Mouse (Mus musculus): Measurements from ENCODE around the gene Pole2. TPM values are rescaled to one million over a fixed set of nuclear protein-coding genes. Genes with fewer than 3 reads are reported as not detected.

Pole2 gene
- total and polyA plus RNA-seq, 2 experiments from 2014 or later, result 2.6 to 5.0 TPM

DNA sequence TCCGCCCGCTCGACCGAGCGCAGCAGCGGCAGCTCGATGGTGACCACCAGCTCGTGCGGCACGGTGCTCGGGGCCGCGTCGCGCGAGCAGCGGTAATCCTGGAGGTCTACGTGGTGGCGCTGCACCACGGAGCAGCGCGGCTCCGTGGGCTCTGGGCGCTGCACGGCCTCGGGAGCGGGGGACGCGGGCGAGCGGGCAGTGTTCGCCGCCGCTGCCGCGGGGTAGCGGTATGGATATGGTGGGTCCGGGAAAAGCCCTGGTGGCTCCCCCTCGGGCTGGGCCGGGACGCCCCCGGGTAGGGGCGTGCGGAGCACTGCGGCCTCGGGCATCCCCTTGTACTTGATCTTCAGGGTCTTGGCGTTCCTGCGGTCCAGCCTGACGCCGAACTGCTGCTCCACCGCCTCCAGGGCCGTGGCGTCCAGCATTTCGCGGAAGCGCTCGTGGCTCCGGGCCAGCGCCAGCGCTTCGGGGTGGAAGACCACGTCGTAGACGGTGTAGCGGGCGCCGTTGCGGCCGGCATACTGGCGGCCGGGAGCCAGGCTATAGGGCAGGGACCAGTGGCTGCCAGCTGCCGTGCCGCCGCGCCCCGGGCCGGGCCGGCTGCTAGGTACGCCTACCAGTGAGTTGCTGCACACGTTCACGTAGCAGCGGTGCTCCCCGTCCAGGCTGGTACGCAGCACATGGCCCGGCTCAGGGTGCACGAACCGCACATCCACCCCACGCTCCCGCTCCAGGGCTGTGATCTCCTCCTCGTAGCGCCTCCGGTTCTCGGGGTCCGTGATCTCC lies 30.4 kb downstream of the Pole2 start:
- 0 out of 2 replicates have a peak, but pooled peaks have one; percentile 19 for TF ChIP-seq CTCF (IDR thresholded peaks at IDR 0.05; ENCODE audit: low read depth)
- Histone ChIP-seq H3K9me3 (ENCODE audit: low read length) (no peaks in the 10 kb centered on the region), H3K27ac (ENCODE audit: low read depth, low read length) (peak overlapping the region; percentile 94), H3K4me1 (ENCODE audit: insufficient read depth) (peaks cover 17% of the 10 kb centered on the region), H3K36me3 (ENCODE audit: insufficient read depth) (peaks cover 9% of the 10 kb centered on the region; the same call in 1 of the 2 replicates), H3K27me3 (ENCODE audit: insufficient read depth, low read length) (no peaks in the 10 kb centered on the region), H3K4me3 (ENCODE audit: low read depth, low read length) (peak overlapping the region; percentile 94), H3K4me2 (ENCODE audit: low read depth) (peak overlapping the region; percentile 96), H3K9ac (peak overlapping the region; percentile 88)
- 4% methylated on average over 91 of the region's 94 CpGs for WGBS
- ATAC-seq (peak; percentile 77), DNase-seq (peak; percentile 60)

DNA sequence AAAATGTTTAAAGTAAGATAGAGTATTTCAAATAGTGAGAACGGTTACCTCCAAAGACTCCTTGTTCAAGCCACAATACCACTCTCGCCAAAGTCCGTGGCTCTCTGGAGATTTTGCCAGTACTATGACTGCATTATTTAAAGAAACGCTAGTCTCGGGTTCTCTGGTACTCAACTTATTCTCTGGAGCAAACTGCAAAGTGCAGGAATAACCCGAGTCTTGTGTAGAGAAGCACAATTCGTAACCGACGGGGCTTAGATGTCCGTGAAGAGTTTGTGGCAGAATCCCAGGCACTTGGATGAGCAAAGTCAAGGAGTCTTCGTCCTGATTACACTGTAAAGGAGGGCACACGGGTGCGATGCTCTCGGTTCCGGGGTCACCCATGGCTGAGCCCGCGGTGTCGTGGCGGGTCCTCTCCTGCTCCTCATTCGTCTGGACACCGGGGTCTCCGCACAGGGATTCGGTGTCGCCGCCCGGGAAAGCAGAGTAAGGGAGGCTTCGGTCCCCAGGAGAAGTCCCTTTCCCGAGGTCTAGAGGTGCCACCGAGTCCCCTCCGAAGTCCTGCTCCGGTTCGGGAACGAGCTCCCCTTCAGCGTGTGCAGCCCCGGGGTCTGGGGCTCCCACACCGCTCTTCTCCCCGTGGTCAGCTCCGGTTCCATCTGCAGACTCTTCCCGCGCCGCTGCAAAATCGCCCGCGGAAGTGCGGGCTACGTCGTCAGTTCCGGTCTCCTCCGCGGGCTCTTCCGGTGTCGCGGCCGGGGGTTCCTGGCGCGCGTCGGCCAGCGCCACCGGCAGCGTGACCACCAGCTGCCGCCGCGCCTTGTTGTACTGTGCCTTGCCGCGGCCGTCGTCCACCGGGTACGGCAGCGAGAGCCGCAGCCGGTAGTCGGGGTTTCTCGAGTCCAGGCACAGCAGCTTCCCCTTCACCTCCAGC lies 31.3 kb downstream of the Pole2 start, which contains the start of gene Gm49383:
Gm49383 (minus strand) TSS at position 661 of the 934 bp plus-strand sequence.
- Histone ChIP-seq H3K4me2 (ENCODE audit: low read depth) (peak within 1 kb of the TSS; percentile 96), H3K27me3 (ENCODE audit: insufficient read depth, low read length) (no peaks in the 10 kb centered on the region), H3K9me3 (ENCODE audit: low read length) (no peaks in the 10 kb centered on the region), H3K4me1 (ENCODE audit: insufficient read depth) (peaks cover 17% of the 10 kb centered on the region), H3K4me3 (ENCODE audit: low read depth, low read length) (peak within 1 kb of the TSS; percentile 94), H3K27ac (ENCODE audit: low read depth, low read length) (peak within 1 kb of the TSS; percentile 94), H3K36me3 (ENCODE audit: insufficient read depth) (peaks cover 9% of the 10 kb centered on the region; the same call in 1 of the 2 replicates), H3K9ac (peak within 1 kb of the TSS; percentile 88)
- peak; percentile 88 for DNase-seq
- no peak; the same call in 1 of the 2 replicates for TF ChIP-seq CTCF (IDR thresholded peaks at IDR 0.05; ENCODE audit: low read depth)
- WGBS, result under 1% methylated on average over 72 of the region's 75 CpGs
- peak; percentile 85 for ATAC-seq

DNA sequence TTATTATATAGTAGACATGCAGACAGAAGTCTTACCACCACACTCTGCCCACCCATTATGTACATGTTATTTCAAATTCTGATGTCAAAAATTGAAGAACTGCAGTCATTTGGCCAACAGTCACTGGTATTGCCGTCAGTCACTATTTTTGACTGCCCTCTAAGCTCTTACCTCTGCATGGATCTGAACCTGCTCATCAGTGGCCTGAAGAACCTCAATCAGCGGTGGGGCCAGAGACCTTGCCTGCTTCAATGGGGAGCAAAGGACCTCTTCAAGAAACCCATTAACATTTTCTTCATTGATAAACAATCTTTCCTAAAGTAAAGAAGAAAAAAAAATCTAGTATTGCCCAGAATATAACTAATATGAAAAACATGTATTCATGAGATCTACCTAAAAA lies 35.4 kb downstream of the Pole2 start:
- TF ChIP-seq CTCF (IDR thresholded peaks at IDR 0.05; ENCODE audit: low read depth), result no peak
- Histone ChIP-seq H3K9ac (no peak overlapping the region), H3K4me2 (ENCODE audit: low read depth) (no peak overlapping the region), H3K27me3 (ENCODE audit: insufficient read depth, low read length) (no peaks in the 10 kb centered on the region), H3K4me1 (ENCODE audit: insufficient read depth) (peaks cover 6% of the 10 kb centered on the region; the same call in 1 of the 2 replicates), H3K27ac (ENCODE audit: low read depth, low read length) (no peak overlapping the region), H3K36me3 (ENCODE audit: insufficient read depth) (peaks cover 4% of the 10 kb centered on the region; the same call in 1 of the 2 replicates), H3K4me3 (ENCODE audit: low read depth, low read length) (no peak overlapping the region), H3K9me3 (ENCODE audit: low read length) (no peaks in the 10 kb centered on the region)
- no peak for DNase-seq
- no peak for ATAC-seq
- WGBS, result 91% methylated on average over 2 of the region's 2 CpGs

DNA sequence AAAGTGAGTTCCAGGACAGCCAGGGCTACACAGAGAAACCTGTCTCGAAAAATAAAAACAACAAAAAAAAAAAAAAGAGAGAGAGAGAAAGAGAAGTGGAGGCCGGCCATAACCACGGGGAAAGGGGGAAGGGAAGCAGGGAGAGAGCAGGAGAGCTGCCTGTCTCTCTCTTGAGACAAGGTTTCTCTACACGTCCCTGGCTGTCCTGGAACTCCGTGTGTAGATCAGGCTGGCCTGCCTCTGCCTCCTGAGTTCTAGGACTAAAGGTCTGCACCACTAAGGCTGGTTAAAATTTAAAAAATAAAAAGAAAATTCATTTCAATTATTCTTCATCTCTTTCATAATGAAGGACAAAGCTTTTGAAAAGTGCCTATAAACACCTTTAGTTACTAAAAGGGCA lies 36.6 kb downstream of the Pole2 start:
- H3K27me3 ChIP-seq (ENCODE audit: insufficient read depth, low read length), result no peaks in the 10 kb centered on the region
- 94% methylated on average over 5 of the region's 5 CpGs for WGBS
- peaks cover 4% of the 10 kb centered on the region; the same call in 1 of the 2 replicates for H3K36me3 ChIP-seq (ENCODE audit: insufficient read depth)
- DNase-seq (no peak), ATAC-seq (no peak)
- no peak overlapping the region for H3K9ac ChIP-seq
- H3K4me3 ChIP-seq (ENCODE audit: low read depth, low read length), result no peak overlapping the region
- no peaks in the 10 kb centered on the region for H3K9me3 ChIP-seq (ENCODE audit: low read length)
- TF ChIP-seq CTCF (IDR thresholded peaks at IDR 0.05; ENCODE audit: low read depth), result no peak
- H3K4me1 ChIP-seq (ENCODE audit: insufficient read depth), result peaks cover 11% of the 10 kb centered on the region; the same call in 1 of the 2 replicates
- no peak overlapping the region for H3K27ac ChIP-seq (ENCODE audit: low read depth, low read length)
- H3K4me2 ChIP-seq (ENCODE audit: low read depth), result no peak overlapping the region

DNA sequence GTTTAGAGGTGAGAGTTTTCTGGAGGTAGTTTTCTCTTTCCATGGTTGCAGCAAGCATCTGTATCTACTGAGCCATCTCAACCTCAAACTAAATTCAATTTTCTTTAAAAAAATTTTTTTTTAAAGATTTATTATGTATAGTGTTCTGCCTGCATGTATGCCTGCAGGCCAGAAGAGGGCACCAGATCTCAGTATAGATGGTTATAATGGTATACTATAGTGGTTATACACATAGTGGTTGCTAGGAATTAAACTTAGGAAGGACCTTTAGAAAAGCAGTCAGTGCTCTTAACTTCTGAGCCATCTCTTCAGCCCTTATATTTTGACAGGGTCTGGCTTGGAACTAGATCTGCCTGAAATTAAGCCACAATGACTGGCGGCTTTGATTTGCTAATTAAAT lies 37.5 kb downstream of the Pole2 start:
- 97% methylated on average over 1 of the region's 1 CpGs for WGBS
- peaks cover 4% of the 10 kb centered on the region; the same call in 1 of the 2 replicates for H3K36me3 ChIP-seq (ENCODE audit: insufficient read depth)
- H3K9me3 ChIP-seq (ENCODE audit: low read length), result no peaks in the 10 kb centered on the region
- DNase-seq (no peak), ATAC-seq (peak; percentile 50; the same call in 1 of the 2 replicates)
- no peaks in the 10 kb centered on the region for H3K27me3 ChIP-seq (ENCODE audit: insufficient read depth, low read length)
- no peak overlapping the region for H3K9ac ChIP-seq
- H3K4me1 ChIP-seq (ENCODE audit: insufficient read depth), result peaks cover 9% of the 10 kb centered on the region
- no peak overlapping the region for H3K4me2 ChIP-seq (ENCODE audit: low read depth)
- TF ChIP-seq CTCF (IDR thresholded peaks at IDR 0.05; ENCODE audit: low read depth), result peak; percentile 49
- H3K27ac ChIP-seq (ENCODE audit: low read depth, low read length), result no peak overlapping the region
- no peak overlapping the region for H3K4me3 ChIP-seq (ENCODE audit: low read depth, low read length)

GRCm38 (mm10) chr12:69190074-69190473 lies 37.9 kb downstream of the Pole2 start:
- DNase-seq (no peak), ATAC-seq (no peak)
- no peak for TF ChIP-seq CTCF (IDR thresholded peaks at IDR 0.05; ENCODE audit: low read depth)
- Histone ChIP-seq H3K4me1 (ENCODE audit: insufficient read depth) (peaks cover 13% of the 10 kb centered on the region), H3K4me3 (ENCODE audit: low read depth, low read length) (no peak overlapping the region), H3K36me3 (ENCODE audit: insufficient read depth) (peaks cover 4% of the 10 kb centered on the region; the same call in 1 of the 2 replicates), H3K27me3 (ENCODE audit: insufficient read depth, low read length) (no peaks in the 10 kb centered on the region), H3K27ac (ENCODE audit: low read depth, low read length) (no peak overlapping the region), H3K9me3 (ENCODE audit: low read length) (no peaks in the 10 kb centered on the region), H3K9ac (no peak overlapping the region), H3K4me2 (ENCODE audit: low read depth) (no peak overlapping the region)
- WGBS, result 89% methylated on average over 9 of the region's 9 CpGs

All from forebrain, postnatal 0 days (tissue).